In genomic region chr14:39191946-39192345, GRCm38 (mm10) we compare ENCODE assay signal across 11 mouse cellular contexts.
A peak's percentile ranks its signal among the peaks of the same experiment; 100 is the strongest.
DNase-seq lines count a peak whose midpoint lies in the region; ATAC-seq and TF ChIP-seq lines count a peak whose summit lies in the region.
"Had no signal": no experiment of that assay in that cellular context is flagged by ENCODE, and none has a peak within 500 bp of the region (broad histone marks: within the 10 kb centered on the region; RNA-seq: fewer than 3 reads in every experiment).

No protein-coding gene starts in this region.

- H3K4me1 ChIP-seq in heart, adult 2 months (ENCODE audit: control insufficient read depth, insufficient read depth, low read length) = no peaks in the 10 kb centered on the region
- H3K4me1 ChIP-seq in limb, embryonic 15.5 days = no peaks in the 10 kb centered on the region
- H3K4me1 ChIP-seq in hindbrain, postnatal 0 days (ENCODE audit: insufficient read depth, low read length) = no peaks in the 10 kb centered on the region

- no peak overlapping the region for H3K9ac ChIP-seq in heart, adult 2 months (ENCODE audit: low read depth, low read length)
- H3K9ac ChIP-seq in limb, embryonic 15.5 days = no peak overlapping the region
- no peak overlapping the region for H3K9ac ChIP-seq in hindbrain, postnatal 0 days (replicated peaks; ENCODE audit: low read length)
- H3K9ac ChIP-seq: liver, embryonic 14.5 days had no signal

- intact Hi-C loops in heart, postnatal 10 days (cut with DNase I) = no loop called here
- intact Hi-C loops in heart, adult 2 months (cut with DNase I) = loop anchor here (2.0 kb wide), 1 partner anchor 19 kb away; no protein-coding TSS in a partner anchor

- 49% methylated on average over 5 of the region's 5 CpGs for WGBS in heart, adult 2 months
- 61% methylated on average over 5 of the region's 5 CpGs for WGBS in limb, embryonic 15.5 days
- WGBS in hindbrain, postnatal 0 days = 74% methylated on average over 5 of the region's 5 CpGs

- H3K27ac ChIP-seq in heart, adult 2 months = no peak overlapping the region
- no peak overlapping the region for H3K27ac ChIP-seq in limb, embryonic 15.5 days
- no peak overlapping the region for H3K27ac ChIP-seq in hindbrain, postnatal 0 days
- H3K27ac ChIP-seq: liver, embryonic 14.5 days had no signal

- H3K4me3 ChIP-seq in heart, adult 2 months = no peak overlapping the region
- no peak overlapping the region for H3K4me3 ChIP-seq in limb, embryonic 15.5 days
- no peak overlapping the region for H3K4me3 ChIP-seq in hindbrain, postnatal 0 days (ENCODE audit: low read length)

- no peak for TF ChIP-seq EP300 in heart, adult 2 months (IDR thresholded peaks at IDR 0.05; ENCODE audit: insufficient read depth, low read depth, low read length)

- H3K79me2 ChIP-seq in heart, adult 2 months (replicated peaks; ENCODE audit: control insufficient read depth, insufficient read depth, low read length) = no peaks in the 10 kb centered on the region

- no peak for TF ChIP-seq CTCF in heart, adult 2 months (IDR thresholded peaks at IDR 0.05)
- TF ChIP-seq CTCF in hindbrain, postnatal 0 days (IDR thresholded peaks at IDR 0.05; ENCODE audit: low read depth) = no peak

- H3K27me3 ChIP-seq in heart, adult 2 months (ENCODE audit: control insufficient read depth, insufficient read depth, low read length) = no peaks in the 10 kb centered on the region
- H3K27me3 ChIP-seq in limb, embryonic 15.5 days = no peaks in the 10 kb centered on the region
- H3K27me3 ChIP-seq in hindbrain, postnatal 0 days (ENCODE audit: insufficient read depth, low read length) = no peaks in the 10 kb centered on the region

- H3K4me2 ChIP-seq in limb, embryonic 15.5 days = no peak overlapping the region
- no peak overlapping the region for H3K4me2 ChIP-seq in hindbrain, postnatal 0 days (ENCODE audit: low read depth, low read length)

- H3K36me3 ChIP-seq in heart, adult 2 months (ENCODE audit: control insufficient read depth, insufficient read depth, low read length) = no peaks in the 10 kb centered on the region
- no peaks in the 10 kb centered on the region for H3K36me3 ChIP-seq in limb, embryonic 15.5 days
- H3K36me3 ChIP-seq in hindbrain, postnatal 0 days (ENCODE audit: insufficient read depth, low read length) = no peaks in the 10 kb centered on the region

- peak; percentile 23 to 36 for DNase-seq in cerebellum, postnatal 25 days
- DNase-seq in heart, postnatal 10 days = peak; percentile 22 to 34
- DNase-seq in heart, adult 2 months = no peak
- peak; percentile 75 for DNase-seq in MN1 (ENCODE audit: low spot score)
- DNase-seq in hindbrain, postnatal 0 days (ENCODE audit: low spot score) = no peak
- DNase-seq: lung, postnatal 10 days; thymus, adult 18-20 months had no signal

- H3K9me3 ChIP-seq in limb, embryonic 15.5 days = no peaks in the 10 kb centered on the region
- no peaks in the 10 kb centered on the region for H3K9me3 ChIP-seq in hindbrain, postnatal 0 days (ENCODE audit: low read length)

- TF ChIP-seq POLR2A in heart, adult 2 months (IDR thresholded peaks at IDR 0.05; ENCODE audit: insufficient read depth, low read depth, low read length) = no peak

- no peak for ATAC-seq in cerebellum, adult (ENCODE audit: insufficient number of reproducible peaks, low FRiP score, low TSS enrichment)
- ATAC-seq in limb, embryonic 15.5 days (ENCODE audit: insufficient number of reproducible peaks, low FRiP score, low TSS enrichment, low read depth) = 0 out of 2 replicates have a peak, but pooled peaks have one; percentile 30
- ATAC-seq in hindbrain, postnatal 0 days = no peak
- ATAC-seq: hindbrain, embryonic 16.5 days had no signal

Comparison
In these comparisons a context has a peak if more than half of its experiments do, and no peak if none do; other contexts are left out.
1. DNase-seq: peak in cerebellum, postnatal 25 days (2 of 2), heart, postnatal 10 days (2 of 2) and MN1 (single experiment); none in heart, adult 2 months (0 of 2) and hindbrain, postnatal 0 days (single experiment).